Mouse (Mus musculus) erythroblast, embryonic 14.5 days (primary cell): Measurements from ENCODE around the gene Hspa12a.

Experiments used
- GATA1 ChIP-seq: IDR thresholded peaks from 2 replicates; pipeline ENCODE4 v1.6.1; 2012; ENCODE audit warnings: low read length, inconsistent platforms, mixed read lengths
- TAL1 ChIP-seq: IDR thresholded peaks from 3 replicates; pipeline ENCODE4 v1.6.1; 2012; ENCODE audit warnings: low read length, inconsistent platforms, mixed read lengths

DNA sequence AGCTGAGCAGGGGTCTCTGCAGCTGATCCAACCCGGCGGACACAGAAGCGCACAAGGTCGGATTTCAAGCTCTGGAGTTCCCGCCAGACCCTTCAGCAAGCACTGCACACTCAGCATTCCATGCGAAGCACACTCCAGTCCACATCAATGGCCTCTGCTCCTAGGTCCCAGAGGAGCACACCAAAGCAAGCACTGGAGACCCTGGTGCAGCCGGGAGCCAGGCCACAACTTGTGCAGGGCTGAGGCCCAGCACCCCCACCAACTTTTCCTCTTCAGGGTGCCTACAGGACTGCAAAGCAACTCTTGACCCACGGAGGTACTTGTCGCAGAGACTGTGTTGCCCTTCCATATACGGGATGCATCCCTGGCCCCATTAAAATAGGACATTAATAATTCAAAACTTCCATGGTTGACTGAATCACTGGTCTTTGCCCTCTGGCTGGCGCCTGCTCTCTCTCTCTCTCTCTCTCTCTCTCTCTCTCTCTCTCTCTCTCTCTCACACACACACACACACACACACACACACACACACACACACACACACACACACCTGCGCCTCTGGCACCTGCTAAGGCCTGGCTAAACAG lies 82.2 kb downstream of the Hspa12a start:
- no peak for TF ChIP-seq GATA1
- no peak for TF ChIP-seq TAL1
